Mouse (Mus musculus): ENCODE measurements around the gene Cpm.

DNA sequence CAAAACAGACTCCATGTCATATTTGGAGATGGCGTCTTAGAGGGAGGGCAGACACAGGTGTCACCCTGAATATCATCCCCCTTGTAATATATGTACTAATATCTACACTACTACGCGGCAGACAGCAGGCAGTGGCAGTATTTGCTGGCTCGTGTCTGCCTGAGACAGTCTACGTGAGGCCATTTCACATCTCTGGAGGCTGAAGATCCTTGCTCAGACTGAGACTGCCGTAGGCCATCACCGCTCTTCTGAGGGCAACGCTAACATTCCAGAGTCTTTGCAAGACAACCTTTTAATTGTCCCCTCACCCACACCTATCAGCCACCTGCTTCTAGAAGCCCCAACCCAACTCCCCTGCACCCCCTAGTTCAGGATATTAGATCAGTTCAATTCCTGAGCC, 84.2 kb downstream of the Cpm start:
- TF ChIP-seq E2F4 (IDR thresholded peaks at IDR 0.05; ENCODE audit: insufficient read depth) (no peak), POLR2A (IDR thresholded peaks at IDR 0.05; ENCODE audit: insufficient read length, low read depth) (no peak), POLR2AphosphoS2 (IDR thresholded peaks at IDR 0.05; ENCODE audit: insufficient read length, low read depth) (no peak), MYOD1 (IDR thresholded peaks at IDR 0.05; ENCODE audit: control insufficient read depth in 1 of 3, insufficient read length in 2 of 3, low read depth in 2 of 3) (no peak), REST (IDR thresholded peaks at IDR 0.05; ENCODE audit: insufficient read depth, insufficient read length) (no peak), USF1 (IDR thresholded peaks at IDR 0.05; ENCODE audit: low read depth) (no peak), SRF (IDR thresholded peaks at IDR 0.05; ENCODE audit: control insufficient read depth, insufficient read length, low read depth) (no peak), CEBPB (IDR thresholded peaks at IDR 0.05; ENCODE audit: insufficient read depth, poor library complexity, severe bottlenecking) (no peak), MYOG (IDR thresholded peaks at IDR 0.05; ENCODE audit: control insufficient read depth in 1 of 3, insufficient read depth in 1 of 3, insufficient read length in 2 of 3, low read depth in 2 of 3) (no peak)
